Mouse (Mus musculus): ENCODE measurements around the gene Ibtk. TPM values are rescaled to one million over a fixed set of nuclear protein-coding genes. Genes with fewer than 3 reads are reported as not detected.
"Not testable (repeated sequence)": the region's sequence is repeated elsewhere in the genome, so short reads cannot be mapped to it uniquely, and the experiment has no call there.

Gene Ibtk
- 29.5 and 32.3 TPM in 2 replicates for polyA plus RNA-seq (2015; fragmentation: Nextera tagmentation; extraction: Ambion mirVana)

DNA sequence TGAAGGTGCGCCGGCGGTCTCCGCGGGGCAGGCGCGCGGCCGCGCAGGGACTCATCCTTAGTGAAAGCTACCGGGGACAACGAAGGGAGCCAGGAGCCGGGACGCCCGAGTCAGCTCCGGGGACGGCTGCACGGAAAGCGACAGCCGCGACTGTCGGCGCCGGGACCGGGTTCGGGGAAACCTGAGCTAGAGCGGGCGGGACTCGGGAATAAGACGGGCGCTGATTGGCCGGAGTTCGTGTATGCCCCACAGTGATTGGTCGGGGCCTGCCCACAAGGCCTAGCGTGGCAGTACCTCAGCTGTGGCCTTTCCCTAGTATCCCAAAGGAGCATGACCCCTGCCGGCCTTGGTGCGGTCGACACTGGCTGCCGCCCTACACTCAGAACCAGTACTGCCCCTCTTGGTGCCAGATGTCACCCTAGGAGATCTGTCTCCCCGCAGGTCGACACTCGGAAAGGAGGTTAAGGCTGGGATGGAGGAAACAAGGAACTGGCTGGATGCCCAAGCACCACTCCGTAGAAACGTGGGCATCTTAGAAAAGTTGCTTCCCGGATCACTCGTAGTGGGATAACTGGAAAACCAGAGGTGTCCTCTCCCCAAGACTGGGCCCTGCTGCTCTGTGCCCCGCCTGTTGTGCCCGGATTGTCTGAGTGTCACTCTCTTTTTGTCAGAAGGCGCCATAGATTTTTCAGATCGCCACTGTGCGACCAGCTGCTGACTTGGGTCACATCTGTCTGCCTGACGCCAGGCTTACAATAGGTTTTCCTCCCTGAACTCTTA lies at the start of gene Ibtk:
Gene Ibtk, minus strand, starts transcription at position 193 of the 780 bp plus-strand sequence.
- under 1% methylated on average over 52 of the region's 52 CpGs for WGBS
- no peaks in the 10 kb centered on the region for H3K9me3 ChIP-seq (replicated peaks)
- peak within 1 kb of the TSS; percentile 99 for H3K27ac ChIP-seq
- H3K9ac ChIP-seq: peak within 1 kb of the TSS; percentile 96
- peak; percentile 99 for ATAC-seq
- no peaks in the 10 kb centered on the region for H3K36me3 ChIP-seq (ENCODE audit: poor library complexity, severe bottlenecking)
- H3K4me2 ChIP-seq: peak within 1 kb of the TSS; percentile 70
- peak within 1 kb of the TSS; percentile 83 for H3K4me3 ChIP-seq
- peaks cover 12% of the 10 kb centered on the region for H3K4me1 ChIP-seq
- H3K27me3 ChIP-seq: no peaks in the 10 kb centered on the region

DNA sequence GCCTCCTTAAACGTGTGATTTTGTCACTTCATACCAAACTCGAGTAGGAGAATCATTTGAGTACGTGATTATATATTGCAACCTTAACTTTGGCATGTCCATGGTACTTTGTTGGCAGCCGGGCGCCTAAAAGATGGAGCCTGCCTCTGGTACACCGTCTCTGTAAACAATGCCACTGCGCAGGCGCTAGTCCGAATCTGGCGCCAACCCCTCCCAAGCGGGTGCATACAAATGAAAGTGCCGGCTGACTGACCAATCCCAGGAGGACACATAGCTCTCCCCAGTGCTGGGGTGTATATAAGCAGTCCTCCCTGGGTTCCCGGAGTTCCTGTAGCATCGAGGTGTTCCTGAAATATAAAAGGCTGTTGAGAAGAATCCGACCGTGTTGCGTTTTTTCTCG lies 42.4 kb upstream of the Ibtk start:
- WGBS: 94% methylated on average over 18 of the region's 18 CpGs
- not testable (repeated sequence) for H3K27me3 ChIP-seq; H3K9me3 ChIP-seq (replicated peaks); H3K36me3 ChIP-seq (ENCODE audit: poor library complexity, severe bottlenecking); H3K4me3 ChIP-seq; H3K4me2 ChIP-seq; ATAC-seq; H3K27ac ChIP-seq; H3K4me1 ChIP-seq; H3K9ac ChIP-seq

DNA sequence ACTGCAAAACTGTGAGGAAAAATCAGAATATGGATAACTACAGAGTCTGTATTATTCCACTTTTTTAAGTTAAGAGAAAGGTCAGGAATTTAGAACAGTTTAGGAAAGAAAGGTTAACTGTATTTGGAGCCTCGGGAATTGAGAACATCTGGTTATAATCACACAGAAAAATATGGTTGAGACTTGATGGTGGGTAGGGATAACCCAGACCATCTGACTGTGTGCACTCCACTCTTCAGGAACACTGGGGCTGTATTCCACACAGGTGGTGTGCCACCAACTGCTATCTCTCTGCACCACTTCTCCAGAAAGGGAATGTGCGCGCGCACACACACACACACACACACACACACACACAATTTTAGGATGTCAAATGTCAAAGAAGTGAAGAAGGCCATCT lies 31.1 kb upstream of the Ibtk start:
- H3K4me3 ChIP-seq: no peak overlapping the region
- whole genome bisulfite sequencing: 89% methylated on average over 4 of the region's 4 CpGs
- 0 out of 2 replicates have a peak, but pooled peaks have one; percentile 34 for ATAC-seq

DNA sequence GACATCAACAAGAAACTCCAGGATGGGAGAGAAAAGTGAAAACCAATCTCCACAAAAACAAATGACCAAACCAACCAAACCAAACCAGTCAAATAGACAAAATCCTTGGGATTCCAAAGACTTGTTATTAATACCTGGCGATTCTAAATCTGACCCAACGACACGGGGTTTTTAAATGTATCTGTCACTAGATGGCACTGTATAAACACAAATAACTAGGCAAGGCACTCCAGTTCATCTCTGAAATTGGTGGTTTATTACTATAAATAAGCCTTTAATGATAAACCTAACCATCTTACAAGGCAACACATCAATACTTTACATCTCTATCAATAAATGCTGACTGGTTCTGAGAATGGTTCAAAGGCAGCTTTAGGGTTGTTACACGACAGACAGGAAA lies 30.3 kb upstream of the Ibtk start:
- Histone ChIP-seq H3K4me1 (no peaks in the 10 kb centered on the region), H3K36me3 (ENCODE audit: poor library complexity, severe bottlenecking) (no peaks in the 10 kb centered on the region), H3K9me3 (replicated peaks) (no peaks in the 10 kb centered on the region), H3K9ac (no peak overlapping the region), H3K27ac (no peak overlapping the region), H3K4me2 (no peak overlapping the region), H3K27me3 (no peaks in the 10 kb centered on the region), H3K4me3 (no peak overlapping the region)
- peak; percentile 43; the same call in 1 of the 2 replicates for ATAC-seq
- WGBS: 30% methylated on average over 4 of the region's 4 CpGs

More for the DNA sequence above, 31.1 kb upstream of the Ibtk start:
- Histone ChIP-seq H3K36me3 (ENCODE audit: poor library complexity, severe bottlenecking) (no peaks in the 10 kb centered on the region), H3K27ac (no peak overlapping the region), H3K4me1 (no peaks in the 10 kb centered on the region), H3K27me3 (no peaks in the 10 kb centered on the region), H3K9me3 (replicated peaks) (no peaks in the 10 kb centered on the region), H3K9ac (no peak overlapping the region), H3K4me2 (no peak overlapping the region)

DNA sequence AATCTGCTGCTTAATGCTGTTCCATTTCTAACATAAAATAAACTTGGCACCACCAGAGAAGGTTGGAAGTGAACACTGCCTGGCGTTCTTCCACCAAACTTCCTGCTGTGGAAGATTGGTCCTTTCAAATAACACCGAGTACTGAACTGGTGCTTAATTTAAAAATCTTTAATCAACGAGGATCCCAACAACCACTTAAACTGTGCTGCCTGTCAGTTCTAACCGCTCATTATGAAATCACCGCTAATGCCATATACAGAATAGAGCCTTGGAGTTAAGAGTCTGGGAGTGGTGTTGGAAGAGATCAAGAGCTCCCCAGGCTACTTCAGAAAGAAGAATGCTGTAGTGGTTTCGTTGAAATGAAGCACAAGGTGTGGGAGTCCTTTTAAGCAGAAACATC lies 28.4 kb upstream of the Ibtk start:
- Histone ChIP-seq H3K4me1 (no peaks in the 10 kb centered on the region), H3K36me3 (ENCODE audit: poor library complexity, severe bottlenecking) (no peaks in the 10 kb centered on the region), H3K27ac (no peak overlapping the region; the same call in 1 of the 2 replicates), H3K9ac (no peak overlapping the region), H3K9me3 (replicated peaks) (no peaks in the 10 kb centered on the region), H3K4me2 (no peak overlapping the region), H3K4me3 (no peak overlapping the region), H3K27me3 (no peaks in the 10 kb centered on the region)
- peak; percentile 60 for ATAC-seq
- 26% methylated on average over 6 of the region's 6 CpGs for WGBS

DNA sequence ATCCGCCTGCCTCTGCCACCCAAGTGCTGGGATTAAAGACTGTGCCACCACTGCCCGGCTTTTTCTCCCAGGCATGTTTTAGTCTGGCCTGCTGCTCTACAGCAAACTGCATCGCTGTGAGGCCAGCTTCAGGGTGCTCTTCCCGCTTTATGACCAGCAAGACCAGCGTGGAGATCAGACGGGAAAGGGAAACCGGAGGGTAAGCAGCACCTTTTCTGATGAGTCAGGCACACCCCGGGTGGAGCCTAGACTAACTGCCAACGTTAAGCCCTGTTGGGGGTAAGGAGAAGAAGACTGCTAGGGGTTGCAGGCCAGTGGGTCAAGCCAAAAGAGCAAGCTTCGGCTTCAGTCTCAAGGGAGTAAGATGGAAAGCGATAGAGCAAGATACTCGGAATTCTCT lies 23.1 kb upstream of the Ibtk start:
- H3K27ac ChIP-seq: no peak overlapping the region
- no peak overlapping the region for H3K4me3 ChIP-seq
- no peaks in the 10 kb centered on the region for H3K27me3 ChIP-seq
- no peak overlapping the region for H3K9ac ChIP-seq
- 77% methylated on average over 12 of the region's 12 CpGs for WGBS
- H3K4me1 ChIP-seq: no peaks in the 10 kb centered on the region
- H3K9me3 ChIP-seq (replicated peaks): no peaks in the 10 kb centered on the region
- H3K36me3 ChIP-seq (ENCODE audit: poor library complexity, severe bottlenecking): no peaks in the 10 kb centered on the region
- ATAC-seq: no peak
- H3K4me2 ChIP-seq: no peak overlapping the region

DNA sequence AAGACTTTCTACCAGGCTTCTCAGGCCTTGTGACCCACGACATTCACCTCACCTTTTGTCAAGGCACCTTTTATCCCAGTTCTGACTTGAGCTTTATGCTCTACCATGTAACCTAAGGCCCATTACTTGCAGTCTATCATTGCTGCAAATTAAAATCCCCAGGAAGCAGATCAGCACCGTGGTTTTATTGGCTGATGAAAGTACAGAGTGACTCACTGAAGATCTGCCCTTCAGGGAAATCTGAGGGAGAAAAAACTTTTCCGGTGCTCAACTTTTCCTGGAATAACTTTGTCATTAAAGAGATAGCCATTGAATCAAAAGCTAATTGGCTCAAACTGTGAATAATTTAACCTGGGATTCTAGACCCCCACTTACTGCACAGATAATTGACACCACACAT lies 22.3 kb upstream of the Ibtk start:
- no peaks in the 10 kb centered on the region for H3K36me3 ChIP-seq (ENCODE audit: poor library complexity, severe bottlenecking)

DNA sequence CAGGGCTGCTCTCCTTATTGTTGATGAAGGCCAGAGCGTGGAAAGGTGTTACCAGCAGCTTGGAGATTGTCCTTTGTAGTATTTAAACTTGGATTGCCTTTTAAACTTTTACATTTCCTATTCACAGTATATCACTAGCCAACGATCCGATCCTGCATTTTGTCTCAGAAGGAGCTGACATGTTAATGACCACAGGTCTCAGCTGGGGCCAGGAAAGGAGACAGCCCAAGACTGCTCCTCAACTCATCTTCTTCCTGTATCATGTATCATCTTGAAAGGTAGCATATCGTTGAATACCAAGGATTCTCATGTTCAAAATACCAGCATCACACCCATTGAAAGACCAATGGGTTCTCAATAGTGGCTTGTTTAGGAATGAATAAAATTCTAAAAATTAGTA lies 21.2 kb upstream of the Ibtk start:
- Histone ChIP-seq H3K36me3 (ENCODE audit: poor library complexity, severe bottlenecking) (no peaks in the 10 kb centered on the region), H3K4me1 (no peaks in the 10 kb centered on the region), H3K9me3 (replicated peaks) (no peaks in the 10 kb centered on the region), H3K4me2 (no peak overlapping the region), H3K4me3 (no peak overlapping the region), H3K9ac (no peak overlapping the region), H3K27me3 (no peaks in the 10 kb centered on the region), H3K27ac (no peak overlapping the region)
- ATAC-seq: no peak
- 88% methylated on average over 4 of the region's 4 CpGs for WGBS

More for the DNA sequence above, 22.3 kb upstream of the Ibtk start:
- Histone ChIP-seq H3K4me1 (no peaks in the 10 kb centered on the region), H3K4me3 (no peak overlapping the region), H3K27ac (no peak overlapping the region), H3K4me2 (no peak overlapping the region), H3K9me3 (replicated peaks) (no peaks in the 10 kb centered on the region), H3K9ac (no peak overlapping the region), H3K27me3 (no peaks in the 10 kb centered on the region)
- 59% methylated on average over 3 of the region's 3 CpGs for WGBS
- ATAC-seq: no peak

DNA sequence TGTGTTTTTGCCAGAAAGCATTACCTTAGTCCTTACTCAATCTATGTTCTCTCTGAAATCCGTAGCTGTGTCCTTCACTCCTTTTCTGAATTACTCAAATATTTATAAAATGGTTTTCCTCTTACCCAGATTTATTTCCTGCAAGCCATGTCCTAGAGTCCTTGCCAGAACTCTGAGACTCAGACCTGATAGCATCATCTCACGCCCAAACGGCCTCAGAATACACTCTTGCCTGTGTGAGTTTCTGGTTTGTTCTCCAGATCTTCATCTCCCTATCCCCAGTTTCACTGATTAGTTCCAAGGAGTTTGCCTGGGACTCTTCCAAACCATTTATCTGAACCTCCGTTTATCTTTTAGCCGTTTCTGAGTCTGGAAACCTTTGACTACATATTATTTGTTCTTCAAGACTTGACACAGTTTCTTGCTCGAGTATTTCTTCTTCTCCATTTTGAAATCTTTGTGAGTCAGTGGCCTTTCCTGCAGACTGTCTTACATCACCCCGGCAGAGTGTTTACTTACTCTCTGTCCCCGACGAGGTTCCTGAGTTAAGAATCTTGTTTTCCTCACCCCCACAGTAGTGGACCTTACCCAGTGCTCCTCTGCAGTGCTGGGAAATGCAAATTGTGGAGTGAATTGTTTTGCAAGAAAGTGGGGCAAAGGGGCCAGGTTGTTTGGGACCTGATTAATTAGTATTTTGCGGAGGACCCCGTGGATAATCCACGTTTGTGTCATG lies 20.1 kb upstream of the Ibtk start:
- no peak overlapping the region for H3K4me3 ChIP-seq
- H3K4me2 ChIP-seq: no peak overlapping the region
- no peak for ATAC-seq
- no peak overlapping the region for H3K9ac ChIP-seq
- no peaks in the 10 kb centered on the region for H3K36me3 ChIP-seq (ENCODE audit: poor library complexity, severe bottlenecking)
- H3K27me3 ChIP-seq: no peaks in the 10 kb centered on the region
- WGBS: 75% methylated on average over 12 of the region's 12 CpGs
- no peaks in the 10 kb centered on the region for H3K9me3 ChIP-seq (replicated peaks)
- no peak overlapping the region for H3K27ac ChIP-seq
- no peaks in the 10 kb centered on the region for H3K4me1 ChIP-seq

DNA sequence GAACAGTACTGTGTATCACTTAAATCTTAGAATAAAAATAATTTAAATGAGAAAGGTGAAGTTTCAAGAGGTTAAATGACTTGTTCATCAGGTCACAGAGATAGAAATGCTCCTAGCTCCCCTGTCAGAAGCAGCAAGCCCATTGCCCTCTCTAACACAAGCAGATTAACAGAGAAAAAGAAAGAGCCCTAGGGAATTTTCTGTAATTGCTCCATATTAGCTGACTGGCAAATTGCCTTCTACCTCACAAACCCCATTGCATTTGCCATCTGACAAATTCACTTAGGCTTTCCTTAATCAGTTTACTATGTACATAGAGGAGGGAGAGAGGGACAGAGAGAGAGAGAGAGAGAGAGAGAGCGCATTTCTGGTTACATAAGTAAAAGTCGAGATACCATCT lies 18.1 kb upstream of the Ibtk start:
- no peak overlapping the region for H3K9ac ChIP-seq
- H3K4me3 ChIP-seq: no peak overlapping the region
- H3K36me3 ChIP-seq (ENCODE audit: poor library complexity, severe bottlenecking): no peaks in the 10 kb centered on the region
- H3K9me3 ChIP-seq (replicated peaks): no peaks in the 10 kb centered on the region
- WGBS: 84% methylated on average over 2 of the region's 2 CpGs
- H3K27ac ChIP-seq: no peak overlapping the region
- H3K4me2 ChIP-seq: no peak overlapping the region
- no peaks in the 10 kb centered on the region for H3K27me3 ChIP-seq
- ATAC-seq: no peak
- no peaks in the 10 kb centered on the region for H3K4me1 ChIP-seq

DNA sequence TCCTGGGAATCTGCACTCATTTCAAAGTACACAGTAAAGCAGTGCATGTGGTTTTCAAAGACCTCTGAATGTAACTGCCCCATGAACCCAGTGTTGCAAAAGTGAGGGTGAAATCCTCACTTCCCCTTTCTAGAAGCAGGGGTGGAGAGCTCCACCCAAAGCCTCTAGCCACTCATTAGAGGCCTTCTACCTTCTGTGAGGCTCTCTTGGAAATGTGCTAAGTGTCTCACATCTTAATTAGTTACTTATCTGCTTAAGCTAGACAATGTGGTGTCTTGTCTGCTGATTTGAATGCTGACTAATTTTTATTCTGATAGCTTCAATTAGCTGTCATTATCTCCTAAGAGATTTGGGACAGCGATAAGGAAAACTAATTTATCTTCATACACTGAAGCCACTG lies 13.3 kb upstream of the Ibtk start:
- no peaks in the 10 kb centered on the region for H3K27me3 ChIP-seq
- WGBS: 60% methylated on average over 1 of the region's 1 CpGs
- H3K27ac ChIP-seq: no peak overlapping the region
- H3K36me3 ChIP-seq (ENCODE audit: poor library complexity, severe bottlenecking): no peaks in the 10 kb centered on the region
- ATAC-seq: no peak
- H3K4me3 ChIP-seq: no peak overlapping the region
- no peaks in the 10 kb centered on the region for H3K4me1 ChIP-seq
- H3K9ac ChIP-seq: no peak overlapping the region
- H3K9me3 ChIP-seq (replicated peaks): no peaks in the 10 kb centered on the region
- H3K4me2 ChIP-seq: no peak overlapping the region

DNA sequence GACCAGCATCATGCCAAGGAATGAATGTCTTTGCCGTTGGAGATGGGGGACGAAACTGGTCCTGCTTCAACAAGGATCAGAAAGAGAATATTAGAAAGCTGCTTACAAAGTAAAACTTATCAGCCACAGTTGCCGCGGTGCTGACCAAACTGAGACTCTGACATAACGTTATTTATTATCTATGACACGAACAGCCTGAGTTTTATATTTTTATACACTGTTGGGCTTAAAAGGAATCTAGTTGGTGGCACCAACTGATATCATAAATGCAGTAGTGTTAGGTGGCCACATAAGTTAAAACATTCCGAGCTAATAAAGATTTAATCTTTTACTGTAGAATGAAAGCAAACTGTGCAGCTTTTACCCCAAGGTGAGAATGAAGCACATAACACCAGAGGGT lies 1.7 kb upstream of the Ibtk start:
- WGBS: 91% methylated on average over 7 of the region's 7 CpGs
- H3K27me3 ChIP-seq: no peaks in the 10 kb centered on the region
- no peaks in the 10 kb centered on the region for H3K36me3 ChIP-seq (ENCODE audit: poor library complexity, severe bottlenecking)
- no peak overlapping the region for H3K27ac ChIP-seq
- H3K4me3 ChIP-seq: no peak overlapping the region
- H3K9me3 ChIP-seq (replicated peaks): no peaks in the 10 kb centered on the region
- peaks cover 12% of the 10 kb centered on the region for H3K4me1 ChIP-seq
- H3K9ac ChIP-seq: no peak overlapping the region
- no peak overlapping the region for H3K4me2 ChIP-seq
- no peak for ATAC-seq

Measured in forebrain, embryonic 13.5 days (tissue).